Mouse (Mus musculus) adrenal gland, postnatal 4 days (tissue): Measurements from ENCODE around the gene Sbsn. TPM values are rescaled to one million over a fixed set of nuclear protein-coding genes. Genes with fewer than 3 reads are reported as not detected.

Experiments
- DNase-seq, 2 experiments: peaks; one replicate each; pipeline ENCODE4 v3.0.0; 2021 to 2022; ENCODE audit warnings: low spot score in 2 of 2, mixed read lengths in 2 of 2
- total RNA-seq, 2 experiments: library from RNA; stranded (reverse); gene quantifications; 2 replicates each; pipeline ENCODE4 v1.2.3; 2021

Gene Sbsn
- total RNA-seq, 2 experiments from 2014 or later: 32.1 to 36.8 TPM

- no peak for DNase-seq
Measured at GRCm38 (mm10) chr7:30803256-30803655, 52.0 kb downstream of the Sbsn start.

- DNase-seq: no peak
Measured at GRCm38 (mm10) chr7:30804026-30804715, 52.9 kb downstream of the Sbsn start.

Other genes starting within 250 kb of the Sbsn start
- gene Arhgap33, start 216.4 kb upstream of the Sbsn start, total RNA-seq: 10 to 100 TPM; 19.3 to 22.9 TPM
- 10 to 100 TPM; 36.3 to 45.7 TPM for gene Hspb6, start 199.3 kb upstream of the Sbsn start, total RNA-seq
- 10 to 100 TPM; 12.9 to 16.3 TPM for gene Proser3, start 199.2 kb upstream of the Sbsn start, total RNA-seq
- 10 to 100 TPM; 67.7 to 78.0 TPM for gene Lin37, start 191.6 kb upstream of the Sbsn start, total RNA-seq
- gene U2af1l4, start 188.2 kb upstream of the Sbsn start, total RNA-seq: 10 to 100 TPM; 70.4 to 75.2 TPM
- 1 to 10 TPM; 7.6 to 8.7 TPM for gene Gm49396, start 188.1 kb upstream of the Sbsn start, total RNA-seq
- 100 to 1,000 TPM; 125 to 131 TPM for gene Psenen, start 187.8 kb upstream of the Sbsn start, total RNA-seq
- 1 to 10 TPM; 4.5 to 5.2 TPM for gene Igflr1, start 186.0 kb upstream of the Sbsn start, total RNA-seq
- gene Kmt2b, start 162.7 kb upstream of the Sbsn start, total RNA-seq: 10 to 100 TPM; 71.4 to 84.4 TPM
- gene Zbtb32, start 152.6 kb upstream of the Sbsn start, total RNA-seq: under 1 TPM in 1 of 2 experiments, not detected in 1; 0.65 TPM
- gene Upk1a, start 138.6 kb upstream of the Sbsn start, total RNA-seq: 1 to 10 TPM in 1 of 2 experiments, under 1 TPM in 1; 0.93 to 1.2 TPM
- 100 to 1,000 TPM; 750 to 830 TPM for gene Cox6b1, start 125.3 kb upstream of the Sbsn start, total RNA-seq
- gene Etv2, start 115.6 kb upstream of the Sbsn start, total RNA-seq: not detected
- gene Rbm42, start 101.2 kb upstream of the Sbsn start, total RNA-seq: 10 to 100 TPM; 89.2 to 89.5 TPM
- 10 to 100 TPM; 20.8 to 22.9 TPM for gene Haus5, start 86.5 kb upstream of the Sbsn start, total RNA-seq
- not detected for gene Pmis2, start 79.9 kb upstream of the Sbsn start, total RNA-seq
- gene 2200002J24Rik, start 52.5 kb upstream of the Sbsn start, total RNA-seq: 1 to 10 TPM; 3.8 to 5.2 TPM
- 1 to 10 TPM; 2.8 to 3.6 TPM for gene Atp4a, start 39.3 kb upstream of the Sbsn start, total RNA-seq
- gene Tmem147, start 21.9 kb upstream of the Sbsn start, total RNA-seq: 100 to 1,000 TPM; 170 to 181 TPM
- not detected for gene Gapdhs, start 7.8 kb upstream of the Sbsn start, total RNA-seq
- gene Dmkn, start 12.3 kb downstream of the Sbsn start, total RNA-seq: 1 to 10 TPM; 3.2 to 4.2 TPM
- 1 to 10 TPM; 1.9 to 3.1 TPM for gene Krtdap, start 36.4 kb downstream of the Sbsn start, total RNA-seq
- 1 to 10 TPM; 2.7 to 2.9 TPM for gene Ffar2, start 72.3 kb downstream of the Sbsn start, total RNA-seq
- 1 to 10 TPM in 1 of 2 experiments, under 1 TPM in 1; 0.37 to 1.6 TPM for gene Ffar3, start 104.7 kb downstream of the Sbsn start, total RNA-seq
- gene Ffar1, start 110.1 kb downstream of the Sbsn start, total RNA-seq: under 1 TPM in 1 of 2 experiments, not detected in 1; 0.59 TPM
- under 1 TPM; 0.73 to 0.90 TPM for gene Cd22, start 128.9 kb downstream of the Sbsn start, total RNA-seq
- 1 to 10 TPM in 1 of 2 experiments, under 1 TPM in 1; 0.45 to 1.4 TPM for gene Mag, start 163.4 kb downstream of the Sbsn start, total RNA-seq
- gene Hamp2, start 173.2 kb downstream of the Sbsn start, total RNA-seq: 10 to 100 TPM in 1 of 2 experiments, under 1 TPM in 1; 0.84 to 12.5 TPM
- 10 to 100 TPM in 1 of 2 experiments, 1 to 10 TPM in 1; 2.3 to 36.9 TPM for gene Hamp, start 192.6 kb downstream of the Sbsn start, total RNA-seq
- gene Usf2, start 205.3 kb downstream of the Sbsn start, total RNA-seq: 100 to 1,000 TPM; 113 to 125 TPM
- gene Lsr, start 222.0 kb downstream of the Sbsn start, total RNA-seq: 10 to 100 TPM; 15.2 to 17.6 TPM
- gene Fam187b, start 222.3 kb downstream of the Sbsn start, total RNA-seq: under 1 TPM; 0.68 to 0.98 TPM